Mouse (Mus musculus) kidney, postnatal 10 days (tissue): Measurements from ENCODE around the gene Krt39.

Experiments
- DNase-seq: peaks from one replicate; pipeline ENCODE4 v3.0.0; 2021; ENCODE audit warnings: mixed read lengths

Krt39 gene

DNA sequence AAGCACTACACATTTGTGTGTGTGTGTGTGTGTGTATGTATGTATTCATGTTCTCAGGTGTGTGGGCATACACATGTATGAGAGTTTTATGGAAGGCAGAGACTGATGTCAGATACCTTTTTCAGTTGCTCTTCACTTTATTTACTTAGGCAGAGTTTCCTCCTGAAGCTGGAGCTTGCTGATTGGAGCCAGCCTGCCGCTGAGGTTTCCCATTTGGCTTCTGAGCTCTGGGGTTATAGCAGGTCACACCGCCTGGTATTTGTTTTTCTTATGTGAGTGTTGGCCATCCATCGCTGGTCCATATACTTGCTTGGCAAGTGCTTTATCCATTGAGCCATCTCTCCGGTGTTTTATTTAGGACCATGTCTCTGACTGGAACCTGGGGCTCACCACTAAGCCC, 51.9 kb downstream of the Krt39 start:
- no peak for DNase-seq

DNA sequence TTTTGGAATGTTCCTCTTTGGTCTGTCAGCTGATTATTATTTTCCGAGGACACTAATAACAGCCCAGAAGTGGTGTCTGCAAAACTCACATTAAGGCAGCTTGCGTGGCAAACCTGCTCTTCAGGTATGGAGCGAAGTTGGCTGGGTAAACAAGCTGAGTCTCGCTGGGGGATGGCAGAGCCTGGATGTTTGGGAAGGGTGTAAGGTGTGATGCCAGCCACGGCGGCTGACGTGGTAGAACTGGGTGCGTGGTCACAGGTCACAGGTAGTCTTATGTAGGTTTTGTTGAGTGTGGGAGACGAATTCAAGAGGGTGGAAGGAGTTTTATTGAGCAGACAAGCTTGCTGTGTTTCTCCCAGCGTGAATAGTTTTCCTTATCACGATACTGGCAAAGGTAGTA, 52.6 kb downstream of the Krt39 start:
- DNase-seq = no peak

DNA sequence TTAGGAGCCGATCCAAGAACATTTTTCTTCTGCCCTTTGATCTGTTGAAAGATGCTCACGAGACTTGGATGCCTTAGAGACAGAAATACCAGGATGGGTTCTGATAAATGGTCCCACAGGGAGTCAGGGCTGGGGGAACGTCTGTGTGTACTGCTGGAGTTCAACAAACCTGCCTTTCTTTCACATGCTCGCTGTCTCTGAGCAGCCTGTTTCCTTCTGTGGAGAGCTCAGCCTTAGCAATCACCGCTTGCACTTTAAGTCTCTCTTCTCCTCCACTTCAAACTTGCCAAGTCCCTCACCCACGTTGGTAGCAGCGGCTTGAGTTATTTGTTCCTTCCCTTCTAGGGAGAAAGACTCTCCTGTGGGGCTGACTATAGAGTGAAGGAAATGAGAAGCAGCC, 54.8 kb downstream of the Krt39 start:
- no peak for DNase-seq

DNA sequence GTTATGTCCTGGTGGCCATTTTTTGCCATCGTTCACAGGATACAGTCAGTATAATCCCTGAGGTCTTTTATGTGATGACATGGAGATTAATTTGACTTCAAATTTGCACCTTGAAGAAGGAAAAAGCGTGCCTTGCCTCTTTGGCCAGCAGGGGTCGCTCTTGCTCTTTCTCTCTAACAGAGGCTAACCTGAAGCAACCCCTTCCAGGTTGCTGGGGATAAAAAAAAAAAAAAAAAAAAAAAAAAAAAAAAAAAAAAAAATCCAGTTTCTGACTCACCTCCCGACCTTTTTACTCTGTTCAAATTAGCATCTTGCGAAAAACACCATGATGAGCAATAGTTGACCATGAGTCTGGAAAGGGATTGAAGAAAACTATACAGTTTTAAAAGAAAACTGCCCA, 56.3 kb downstream of the Krt39 start:
- peak; percentile 91 for DNase-seq
